Mouse (Mus musculus): ENCODE results near the gene Hells.

Gene Hells

GRCm38 (mm10) chr19:38930788-38931565 is at the start of gene Hells:
TSS of gene Hells (plus strand) at chr19:38930915.
- peak; percentile 47 for DNase-seq (ENCODE audit: low spot score)

- no peak for DNase-seq (ENCODE audit: low spot score)
Observed at GRCm38 (mm10) chr19:38901146-38902135, 29.3 kb upstream of the Hells start.

GRCm38 (mm10) chr19:38902501-38902900 is 28.2 kb upstream of the Hells start:
- DNase-seq (ENCODE audit: low spot score): no peak

GRCm38 (mm10) chr19:38913786-38914185 is 16.9 kb upstream of the Hells start:
- no peak for DNase-seq (ENCODE audit: low spot score)

- DNase-seq (ENCODE audit: low spot score): no peak
Observed at GRCm38 (mm10) chr19:38914926-38915325, 15.8 kb upstream of the Hells start.

GRCm38 (mm10) chr19:38915677-38916076 is 15.0 kb upstream of the Hells start:
- no peak for DNase-seq (ENCODE audit: low spot score)

- DNase-seq (ENCODE audit: low spot score): no peak
Observed at GRCm38 (mm10) chr19:38928481-38929158, 2.1 kb upstream of the Hells start.

- DNase-seq (ENCODE audit: low spot score): no peak
Observed at GRCm38 (mm10) chr19:38929471-38930251, 1.1 kb upstream of the Hells start.

- DNase-seq (ENCODE audit: low spot score): no peak
Observed at GRCm38 (mm10) chr19:38930252-38930787, 395 bp upstream of the Hells start.

- DNase-seq (ENCODE audit: low spot score): no peak
Observed at GRCm38 (mm10) chr19:38931566-38931890, 813 bp downstream of the Hells start.

GRCm38 (mm10) chr19:38944590-38945307 is 14.0 kb downstream of the Hells start:
- no peak for DNase-seq (ENCODE audit: low spot score)

GRCm38 (mm10) chr19:38970741-38971140 is 40.0 kb downstream of the Hells start:
- no peak for DNase-seq (ENCODE audit: low spot score)

- no peak for DNase-seq (ENCODE audit: low spot score)
Observed at GRCm38 (mm10) chr19:38972581-38972980, 41.9 kb downstream of the Hells start.

- DNase-seq (ENCODE audit: low spot score): no peak
Observed at GRCm38 (mm10) chr19:38973666-38974065, 43.0 kb downstream of the Hells start.

GRCm38 (mm10) chr19:38976269-38976668 is 45.6 kb downstream of the Hells start:
- DNase-seq (ENCODE audit: low spot score): no peak

GRCm38 (mm10) chr19:38981966-38982365 is 51.3 kb downstream of the Hells start:
- peak; percentile 35 for DNase-seq (ENCODE audit: low spot score)

GRCm38 (mm10) chr19:38998248-38998647 is 67.5 kb downstream of the Hells start:
- DNase-seq (ENCODE audit: low spot score): no peak

GRCm38 (mm10) chr19:38998676-38999075 is 68.0 kb downstream of the Hells start:
- no peak for DNase-seq (ENCODE audit: low spot score)

- DNase-seq (ENCODE audit: low spot score): no peak
Observed at GRCm38 (mm10) chr19:39005132-39005531, 74.4 kb downstream of the Hells start.

- DNase-seq (ENCODE audit: low spot score): no peak
Observed at GRCm38 (mm10) chr19:39006715-39007114, 76.0 kb downstream of the Hells start, which contains the start of gene Cyp2c55. TSS of gene Cyp2c55 (plus strand) at chr19:39007019.
